Comparison of ENCODE assay signal across 27 mouse cellular contexts in the genomic region with DNA sequence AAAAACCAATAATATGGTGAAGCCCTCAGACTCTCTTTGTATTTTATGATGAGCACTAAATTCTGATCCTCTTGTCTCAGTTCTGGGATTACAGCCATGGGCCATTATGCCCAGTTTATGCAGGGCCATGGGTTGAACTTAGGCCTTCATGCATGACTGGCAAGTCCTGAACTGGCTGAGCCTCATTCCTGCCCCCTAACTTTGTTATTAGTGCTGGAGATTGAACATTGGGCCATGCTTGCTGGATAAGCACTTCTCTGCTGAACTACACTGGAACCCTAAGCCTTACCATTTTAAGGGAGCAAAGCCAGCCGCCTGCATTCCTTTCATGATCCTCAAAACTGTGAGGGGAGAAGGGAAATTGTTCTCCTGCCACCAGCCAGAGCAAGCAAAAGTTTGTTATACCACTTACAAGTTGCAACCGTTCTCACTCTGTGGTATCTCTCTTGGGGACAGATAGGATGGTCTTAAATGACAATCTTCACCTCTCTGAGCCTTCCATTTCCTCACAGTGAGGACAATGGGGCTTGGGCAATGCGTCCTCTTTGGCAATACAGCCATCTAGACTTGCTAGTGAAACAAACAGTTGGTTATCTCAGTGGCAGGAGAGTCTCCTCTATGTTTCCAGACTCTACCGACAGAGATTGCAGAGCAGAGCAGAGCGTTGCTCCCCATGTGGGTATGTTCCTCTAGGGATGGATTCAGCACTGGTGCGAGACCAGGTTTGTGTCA. TPM values are rescaled to one million over a fixed set of nuclear protein-coding genes. Genes with fewer than 3 reads are reported as not detected.
DNase-seq lines count a peak whose midpoint lies in the region; ATAC-seq and TF ChIP-seq lines count a peak whose summit lies in the region.
"Had no signal": no experiment of that assay in that cellular context is flagged by ENCODE, and none has a peak within 500 bp of the region (broad histone marks: within the 10 kb centered on the region; RNA-seq: fewer than 3 reads in every experiment).

No protein-coding gene starts in this region.

- no peak overlapping the region for H3K9ac ChIP-seq in ES-Bruce4 (ENCODE audit: low read depth, poor library complexity, severe bottlenecking)
- no peak overlapping the region for H3K9ac ChIP-seq in kidney, embryonic 15.5 days
- H3K9ac ChIP-seq in midbrain, embryonic 16.5 days (ENCODE audit: low read depth, low read length): no peak overlapping the region
- H3K9ac ChIP-seq: heart, embryonic 12.5 days; hindbrain, embryonic 14.5 days; liver, embryonic 13.5 days; lung, embryonic 14.5 days; midbrain, embryonic 13.5 days; stomach, embryonic 15.5 days had no signal

- peak overlapping the region; percentile 40 for H3K27ac ChIP-seq in ES-Bruce4 (ENCODE audit: insufficient read depth, low read length)
- H3K27ac ChIP-seq in kidney, embryonic 15.5 days: peak overlapping the region; percentile 20; the same call in 1 of the 2 replicates
- H3K27ac ChIP-seq in midbrain, embryonic 16.5 days (ENCODE audit: low read length): no peak overlapping the region
- H3K27ac ChIP-seq: gastrocnemius, adult 2 months; heart, adult 2 months; hindbrain, embryonic 14.5 days; left cerebral cortex, adult 2 months; liver, embryonic 13.5 days; midbrain, embryonic 13.5 days; stomach, embryonic 15.5 days had no signal

- ATAC-seq in kidney, embryonic 15.5 days (replicated peaks; ENCODE audit: low FRiP score): no peak
- no peak for ATAC-seq in midbrain, embryonic 16.5 days
- ATAC-seq: forebrain, embryonic 16.5 days; midbrain, embryonic 13.5 days; Patski had no signal

- peak; percentile 67 for DNase-seq in adipocyte (ENCODE audit: low spot score)
- peak; percentile 71 to 89 for DNase-seq in kidney, postnatal 25 days
- no peak for DNase-seq in layer of hippocampus, postnatal 36 days
- no peak for DNase-seq in lung, adult 18-20 months
- no peak for DNase-seq in left cerebral cortex, postnatal 4 days
- DNase-seq: adrenal gland, postnatal 25 days; cerebellum, adult 2 months; cerebellum, postnatal 14 days; gastrocnemius, adult 2 months; gastrocnemius, postnatal 36 days; heart, adult 2 months; heart, postnatal 4 days; liver, embryonic 13.5 days; lung, embryonic 14.5 days; lung, postnatal 36 days had no signal

- TF ChIP-seq POLR2A in ES-Bruce4 (IDR thresholded peaks at IDR 0.05; ENCODE audit: insufficient read depth, low read length): no peak

- no peaks in the 10 kb centered on the region; the same call in 1 of the 2 replicates for H3K27me3 ChIP-seq in ES-Bruce4 (ENCODE audit: control insufficient read depth, insufficient read depth, low read length, poor library complexity, severe bottlenecking)
- H3K27me3 ChIP-seq in kidney, embryonic 15.5 days: peaks cover 17% of the 10 kb centered on the region
- peaks cover 11% of the 10 kb centered on the region for H3K27me3 ChIP-seq in midbrain, embryonic 16.5 days (ENCODE audit: control insufficient read depth, insufficient read depth, low read depth, low read length)
- H3K27me3 ChIP-seq: Patski had no signal

- no peak overlapping the region for H3K4me2 ChIP-seq in kidney, embryonic 15.5 days
- H3K4me2 ChIP-seq in midbrain, embryonic 16.5 days (ENCODE audit: low read length): no peak overlapping the region
- H3K4me2 ChIP-seq: heart, embryonic 12.5 days; hindbrain, embryonic 14.5 days; liver, embryonic 13.5 days; lung, embryonic 14.5 days; midbrain, embryonic 13.5 days; stomach, embryonic 15.5 days had no signal

- no peaks in the 10 kb centered on the region for H3K36me3 ChIP-seq in ES-Bruce4 (ENCODE audit: control insufficient read depth, insufficient read depth, low read length, poor library complexity, severe bottlenecking)
- no peaks in the 10 kb centered on the region for H3K36me3 ChIP-seq in kidney, embryonic 15.5 days
- H3K36me3 ChIP-seq in midbrain, embryonic 16.5 days (ENCODE audit: control insufficient read depth, insufficient read depth, low read length): no peaks in the 10 kb centered on the region
- H3K36me3 ChIP-seq: heart, embryonic 12.5 days; liver, embryonic 13.5 days; midbrain, embryonic 13.5 days; stomach, embryonic 15.5 days had no signal

- WGBS in kidney, embryonic 15.5 days: 77% methylated on average over 6 of the region's 6 CpGs
- 86% methylated on average over 6 of the region's 6 CpGs for WGBS in midbrain, embryonic 16.5 days

- TF ChIP-seq CTCF in ES-Bruce4 (IDR thresholded peaks at IDR 0.05; ENCODE audit: low read depth, low read length): no peak

- H3K4me1 ChIP-seq in ES-Bruce4 (ENCODE audit: control insufficient read depth, insufficient read depth, low read length): peaks cover 5% of the 10 kb centered on the region
- H3K4me1 ChIP-seq in kidney, embryonic 15.5 days: peaks cover 15% of the 10 kb centered on the region
- peaks cover 8% of the 10 kb centered on the region; the same call in 1 of the 2 replicates for H3K4me1 ChIP-seq in midbrain, embryonic 16.5 days (ENCODE audit: control insufficient read depth, insufficient read depth, low read length)

- intact Hi-C loops in left cerebral cortex, postnatal 4 days (cut with DNase I): no loop called here

- H3K9me3 ChIP-seq in ES-Bruce4 (replicated peaks; ENCODE audit: control insufficient read depth, insufficient read depth, low read length, poor library complexity, severe bottlenecking): no peaks in the 10 kb centered on the region
- H3K9me3 ChIP-seq in kidney, embryonic 15.5 days (replicated peaks): no peaks in the 10 kb centered on the region
- no peaks in the 10 kb centered on the region for H3K9me3 ChIP-seq in midbrain, embryonic 16.5 days (replicated peaks; ENCODE audit: control insufficient read depth, low read length, poor library complexity, severe bottlenecking)
- H3K9me3 ChIP-seq: heart, embryonic 12.5 days; liver, embryonic 13.5 days; midbrain, embryonic 13.5 days; stomach, embryonic 15.5 days had no signal

- TF ChIP-seq EP300 in ES-Bruce4 (IDR thresholded peaks at IDR 0.05; ENCODE audit: insufficient read depth, low read depth, low read length): no peak

- H3K4me3 ChIP-seq in ES-Bruce4 (ENCODE audit: low read depth, low read length): no peak overlapping the region
- no peak overlapping the region for H3K4me3 ChIP-seq in kidney, embryonic 15.5 days (replicated peaks)
- no peak overlapping the region for H3K4me3 ChIP-seq in midbrain, embryonic 16.5 days (ENCODE audit: low read depth, low read length)
- H3K4me3 ChIP-seq: erythroblast, embryonic 14.5 days; gastrocnemius, adult 2 months; heart, adult 2 months; heart, embryonic 12.5 days; left cerebral cortex, adult 2 months; liver, embryonic 13.5 days; midbrain, embryonic 13.5 days; stomach, embryonic 15.5 days had no signal

RNA-seq across cellular contexts. Expression of gene Cd63, which starts 0.9 kb away (rescaled TPM):
- 116 and 130 TPM in 2 replicates for polyA plus RNA-seq in ES-Bruce4 (2011; ENCODE audit: insufficient read depth, insufficient read length, low read depth, missing spikeins)
- 671 and 731 TPM in 2 replicates for polyA plus RNA-seq in kidney, embryonic 15.5 days (2015; fragmentation: Nextera tagmentation; extraction: Ambion mirVana)
- 10 to 100 TPM; 77.8 to 79.7 TPM for total RNA-seq in layer of hippocampus, postnatal 36 days (2021)
- polyA plus RNA-seq in midbrain, embryonic 16.5 days (2015; fragmentation: Nextera tagmentation; extraction: Ambion mirVana): 152 and 195 TPM in 2 replicates
- total RNA-seq in left cerebral cortex, postnatal 4 days (2021): 10 to 100 TPM; 52.7 to 64.3 TPM
- total RNA-seq: CH12.LX had no signal

RNA-seq across cellular contexts. Expression of gene Gdf11, which starts 8.4 kb away (rescaled TPM):
- polyA plus RNA-seq in ES-Bruce4 (2011; ENCODE audit: insufficient read depth, insufficient read length, low read depth, missing spikeins): 2.8 and 3.0 TPM in 2 replicates
- 7.2 and 8.7 TPM in 2 replicates for polyA plus RNA-seq in kidney, embryonic 15.5 days (2015; fragmentation: Nextera tagmentation; extraction: Ambion mirVana)
- 10 to 100 TPM; 20.4 to 22.7 TPM for total RNA-seq in layer of hippocampus, postnatal 36 days (2021)
- polyA plus RNA-seq in midbrain, embryonic 16.5 days (2015; fragmentation: Nextera tagmentation; extraction: Ambion mirVana): 7.6 and 7.9 TPM in 2 replicates
- 10 to 100 TPM; 18.8 to 20.1 TPM for total RNA-seq in left cerebral cortex, postnatal 4 days (2021)
- polyA plus RNA-seq: erythroblast, embryonic 14.5 days had no signal

RNA-seq across cellular contexts. Expression of gene Rdh5, which starts 22.8 kb away (rescaled TPM):
- 3.5 and 3.9 TPM in 2 replicates for polyA plus RNA-seq in ES-Bruce4 (2011; ENCODE audit: insufficient read depth, insufficient read length, low read depth, missing spikeins)
- 15.3 and 18.8 TPM in 2 replicates for polyA plus RNA-seq in kidney, embryonic 15.5 days (2015; fragmentation: Nextera tagmentation; extraction: Ambion mirVana)
- 1 to 10 TPM; 6.4 to 8.9 TPM for total RNA-seq in layer of hippocampus, postnatal 36 days (2021)
- 13.6 TPM in 2 replicates for polyA plus RNA-seq in midbrain, embryonic 16.5 days (2015; fragmentation: Nextera tagmentation; extraction: Ambion mirVana)
- 1 to 10 TPM; 5.4 to 6.1 TPM for total RNA-seq in left cerebral cortex, postnatal 4 days (2021)

RNA-seq across cellular contexts. Expression of gene Bloc1s1, which starts 23.9 kb away (rescaled TPM):
- polyA plus RNA-seq in ES-Bruce4 (2011; ENCODE audit: insufficient read depth, insufficient read length, low read depth, missing spikeins): 36.7 and 44.5 TPM in 2 replicates
- 220 and 231 TPM in 2 replicates for polyA plus RNA-seq in kidney, embryonic 15.5 days (2015; fragmentation: Nextera tagmentation; extraction: Ambion mirVana)
- 10 to 100 TPM; 92.9 to 94.1 TPM for total RNA-seq in layer of hippocampus, postnatal 36 days (2021)
- 227 and 228 TPM in 2 replicates for polyA plus RNA-seq in midbrain, embryonic 16.5 days (2015; fragmentation: Nextera tagmentation; extraction: Ambion mirVana)
- 10 to 100 TPM; 90.7 to 91.9 TPM for total RNA-seq in left cerebral cortex, postnatal 4 days (2021)

RNA-seq across cellular contexts. Expression of gene Itga7, which starts 33.7 kb away (rescaled TPM):
- polyA plus RNA-seq in ES-Bruce4 (2011; ENCODE audit: insufficient read depth, insufficient read length, low read depth, missing spikeins): 1.6 and 3.2 TPM in 2 replicates
- 3.6 and 4.2 TPM in 2 replicates for polyA plus RNA-seq in kidney, embryonic 15.5 days (2015; fragmentation: Nextera tagmentation; extraction: Ambion mirVana)
- total RNA-seq in layer of hippocampus, postnatal 36 days (2021): 10 to 100 TPM; 30.1 to 35.4 TPM
- 6.1 and 9.2 TPM in 2 replicates for polyA plus RNA-seq in midbrain, embryonic 16.5 days (2015; fragmentation: Nextera tagmentation; extraction: Ambion mirVana)
- total RNA-seq in left cerebral cortex, postnatal 4 days (2021): 1 to 10 TPM; 8.9 to 9.1 TPM
- polyA plus RNA-seq: erythroblast, embryonic 14.5 days had no signal

Comparison
In these comparisons a context has a peak if more than half of its experiments do, and no peak if none do; other contexts are left out.
1. DNase-seq: peak in adipocyte (single experiment) and kidney, postnatal 25 days (2 of 2); none in layer of hippocampus, postnatal 36 days (0 of 2), lung, adult 18-20 months (0 of 2) and left cerebral cortex, postnatal 4 days (single experiment).